Mouse (Mus musculus) CH12.LX (cell line): ENCODE results near the gene Rbck1.

Source experiments
- GABPA ChIP-seq: IDR thresholded peaks from 2 replicates; pipeline ENCODE4 v1.6.1; 2012; ENCODE audit warnings: low read depth, low read length, improper control_type of control experiment, inconsistent platforms; ENCODE audit not compliant: insufficient replicate concordance
- JUND ChIP-seq: conservative IDR thresholded peaks from 2 replicates; pipeline ENCODE4 v1.6.1; 2011; ENCODE audit warnings: low read depth, low read length, improper control_type of control experiment
- POLR2A ChIP-seq: IDR thresholded peaks from 2 replicates; pipeline ENCODE4 v1.6.1; 2011; ENCODE audit warnings: low read depth, mild to moderate bottlenecking, improper control_type of control experiment, low read length

DNA sequence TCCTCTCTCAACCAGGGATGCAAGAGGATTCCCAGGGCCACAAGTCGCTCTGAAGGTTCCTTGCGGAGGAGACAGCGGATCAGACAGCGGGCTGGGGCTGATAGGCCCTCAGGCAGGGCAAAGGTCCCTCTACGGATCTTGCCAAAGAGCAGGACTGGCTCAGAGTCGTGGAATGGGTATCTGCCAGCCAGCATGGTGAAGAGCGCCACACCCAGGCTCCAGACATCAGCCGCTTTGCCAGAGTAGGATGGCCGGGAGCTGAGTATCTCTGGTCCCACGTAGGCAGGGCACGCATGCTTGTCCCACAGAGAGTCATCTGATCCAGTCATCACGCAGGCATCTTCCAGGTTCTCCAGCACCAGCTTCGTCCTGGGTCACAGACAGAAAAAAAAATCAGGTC is 5.9 kb upstream of the Rbck1 start:
- TF ChIP-seq POLR2A (no peak), GABPA (no peak), JUND (no peak)
